Mouse (Mus musculus) liver, postnatal 0 days (tissue): Measurements from ENCODE around the gene Dock4. TPM values are rescaled to one million over a fixed set of nuclear protein-coding genes. Genes with fewer than 3 reads are reported as not detected.

Experiments
- ATAC-seq: fragments of 200-750 bp; cut with Nextera tagmentation; 2 replicates; pipeline ENCODE4 v1.8.0; 2017; ENCODE audit warnings: mild to moderate bottlenecking, moderate library complexity
- DNase-seq: peaks from one replicate; pipeline ENCODE4 v3.0.0-alpha.2; 2016
- H3K27ac ChIP-seq: fragments of 300-500 bp; sonication (generic); 2 replicates; pipeline ENCODE4 v1.5.1; 2014; ENCODE audit warnings: antibody characterized with exemption, moderate library complexity, mild to moderate bottlenecking, low read depth
- H3K27me3 ChIP-seq: fragments of 300-500 bp; sonication (generic); 2 replicates; pipeline ENCODE4 v1.6.1; 2014; ENCODE audit warnings: low read length, control low read depth, mixed read lengths; ENCODE audit not compliant: insufficient read depth
- H3K36me3 ChIP-seq: fragments of 300-500 bp; sonication (generic); replicated peaks from 2 replicates; pipeline ENCODE4 v1.6.1; 2014; ENCODE audit warnings: mild to moderate bottlenecking, control low read depth, low read length, moderate library complexity, mixed read lengths; ENCODE audit not compliant: insufficient read depth
- H3K4me1 ChIP-seq: fragments of 300-500 bp; sonication (generic); 2 replicates; pipeline ENCODE4 v1.6.1; 2014; ENCODE audit warnings: antibody characterized with exemption, mild to moderate bottlenecking, control low read depth; ENCODE audit not compliant: insufficient read depth
- H3K4me2 ChIP-seq: fragments of 300-500 bp; sonication (generic); 2 replicates; pipeline ENCODE4 v1.6.1; 2014; ENCODE audit warnings: low read depth, mild to moderate bottlenecking, low read length, moderate library complexity, mixed read lengths
- H3K4me3 ChIP-seq: fragments of 300-500 bp; sonication (generic); 2 replicates; pipeline ENCODE4 v1.5.1; 2014; ENCODE audit warnings: low read depth, low read length
- H3K9ac ChIP-seq: fragments of 300-500 bp; sonication (generic); replicated peaks from 2 replicates; pipeline ENCODE4 v1.6.1; 2014; ENCODE audit warnings: mild to moderate bottlenecking, moderate library complexity
- H3K9me3 ChIP-seq: fragments of 300-500 bp; sonication (generic); 2 replicates; pipeline ENCODE4 v1.6.1; 2016; ENCODE audit warnings: mild to moderate bottlenecking, control low read depth, low read length, mixed read lengths
- CTCF ChIP-seq: sonication (generic); IDR thresholded peaks from 2 replicates; pipeline ENCODE4 v1.5.1; 2016; ENCODE audit warnings: antibody characterized with exemption, low read depth
- EP300 ChIP-seq: IDR thresholded peaks from 2 replicates; pipeline ENCODE4 v1.6.1; 2016; ENCODE audit warnings: antibody characterized with exemption, low read depth, mild to moderate bottlenecking
- WGBS: fragments of 180-500 bp; shearing (Covaris S2); extraction: QIAGEN DNeasy Blood & Tissue Kit; methylation state at CpG from one replicate; pipeline ENCODE4 v1.1.7; 2014; ENCODE audit not compliant: insufficient replicate concordance; 5-methylcytosine and 5-hydroxymethylcytosine counted together
- polyA plus RNA-seq: library from polyadenylated mRNA; unstranded; fragments of >200 nt; fragmentation: Nextera tagmentation; extraction: Ambion mirVana; gene quantifications from 2 replicates; pipeline ENCODE4 v1.2.1, GENCODE M21; 2015

The Dock4 gene
- polyA plus RNA-seq, 1 experiment from 2014 or later = 1.3 TPM

GRCm38 (mm10) chr12:40596441-40596840 is 150.7 kb downstream of the Dock4 start:
- no peaks in the 10 kb centered on the region for H3K27me3 ChIP-seq

GRCm38 (mm10) chr12:40599952-40600351 is 154.2 kb downstream of the Dock4 start:
- WGBS = 79% methylated on average over 2 of the region's 2 CpGs
- DNase-seq (no peak), ATAC-seq (no peak)
- Histone ChIP-seq H3K4me3 (no peak overlapping the region), H3K9ac (no peak overlapping the region), H3K27ac (no peak overlapping the region), H3K4me2 (no peak overlapping the region), H3K36me3 (no peaks in the 10 kb centered on the region), H3K4me1 (peaks cover 5% of the 10 kb centered on the region), H3K9me3 (no peaks in the 10 kb centered on the region), H3K27me3 (no peaks in the 10 kb centered on the region)
- TF ChIP-seq EP300 = no peak
- TF ChIP-seq CTCF = no peak

More at GRCm38 (mm10) chr12:40596441-40596840, 150.7 kb downstream of the Dock4 start:
- no peaks in the 10 kb centered on the region for H3K9me3 ChIP-seq
- no peaks in the 10 kb centered on the region for H3K36me3 ChIP-seq
- peaks cover 5% of the 10 kb centered on the region for H3K4me1 ChIP-seq
- no peak overlapping the region for H3K9ac ChIP-seq
- H3K4me2 ChIP-seq = no peak overlapping the region
- H3K4me3 ChIP-seq = no peak overlapping the region
- DNase-seq = no peak
- 63% methylated on average over 6 of the region's 6 CpGs for WGBS
- TF ChIP-seq EP300 (no peak), CTCF (no peak)
- ATAC-seq = peak; percentile 77
- H3K27ac ChIP-seq = no peak overlapping the region

GRCm38 (mm10) chr12:40605565-40605964 is 159.8 kb downstream of the Dock4 start:
- Histone ChIP-seq H3K9ac (no peak overlapping the region), H3K9me3 (no peaks in the 10 kb centered on the region), H3K4me1 (no peaks in the 10 kb centered on the region), H3K4me2 (no peak overlapping the region), H3K27ac (no peak overlapping the region), H3K4me3 (no peak overlapping the region), H3K27me3 (no peaks in the 10 kb centered on the region), H3K36me3 (no peaks in the 10 kb centered on the region)
- ATAC-seq (no peak), DNase-seq (no peak)
- no peak for TF ChIP-seq CTCF
- WGBS = 73% methylated on average over 4 of the region's 4 CpGs

- no peaks in the 10 kb centered on the region for H3K4me1 ChIP-seq
- no peaks in the 10 kb centered on the region for H3K36me3 ChIP-seq
- DNase-seq (no peak), ATAC-seq (no peak)
- H3K9ac ChIP-seq = no peak overlapping the region
- no peak overlapping the region for H3K4me3 ChIP-seq
- no peak for TF ChIP-seq EP300
- TF ChIP-seq CTCF = no peak
- H3K9me3 ChIP-seq = no peaks in the 10 kb centered on the region
- no peak overlapping the region for H3K27ac ChIP-seq
- no peak overlapping the region for H3K4me2 ChIP-seq
- no peaks in the 10 kb centered on the region for H3K27me3 ChIP-seq
These were observed 177.2 kb downstream of the Dock4 start for GRCm38 (mm10) chr12:40622926-40623325.

GRCm38 (mm10) chr12:40626521-40626920 is 180.8 kb downstream of the Dock4 start:
- no peak overlapping the region for H3K4me3 ChIP-seq
- H3K4me2 ChIP-seq = no peak overlapping the region
- no peaks in the 10 kb centered on the region for H3K27me3 ChIP-seq
- TF ChIP-seq EP300 = no peak
- no peak for TF ChIP-seq CTCF
- no peaks in the 10 kb centered on the region for H3K4me1 ChIP-seq
- no peak overlapping the region for H3K27ac ChIP-seq
- no peak overlapping the region for H3K9ac ChIP-seq
- peak; percentile 53 for ATAC-seq
- H3K36me3 ChIP-seq = no peaks in the 10 kb centered on the region
- 27% methylated on average over 1 of the region's 1 CpGs for WGBS
- DNase-seq = peak; percentile 18
- H3K9me3 ChIP-seq = no peaks in the 10 kb centered on the region

- no peak for TF ChIP-seq CTCF
- TF ChIP-seq EP300 = no peak
- Histone ChIP-seq H3K4me2 (no peak overlapping the region), H3K27me3 (no peaks in the 10 kb centered on the region), H3K36me3 (no peaks in the 10 kb centered on the region), H3K27ac (no peak overlapping the region), H3K4me1 (no peaks in the 10 kb centered on the region), H3K9ac (no peak overlapping the region), H3K4me3 (no peak overlapping the region), H3K9me3 (no peaks in the 10 kb centered on the region)
- no peak for ATAC-seq
- no peak for DNase-seq
- 73% methylated on average over 2 of the region's 2 CpGs for WGBS
These were observed 187.5 kb downstream of the Dock4 start for GRCm38 (mm10) chr12:40633242-40633641.

GRCm38 (mm10) chr12:40634169-40634568 is 188.4 kb downstream of the Dock4 start:
- no peak overlapping the region for H3K4me2 ChIP-seq
- H3K9me3 ChIP-seq = no peaks in the 10 kb centered on the region
- no peak overlapping the region for H3K9ac ChIP-seq
- H3K4me3 ChIP-seq = no peak overlapping the region
- no peaks in the 10 kb centered on the region for H3K4me1 ChIP-seq
- DNase-seq = no peak
- no peaks in the 10 kb centered on the region for H3K36me3 ChIP-seq
- no peak for ATAC-seq
- H3K27ac ChIP-seq = no peak overlapping the region
- TF ChIP-seq EP300 = no peak
- no peak for TF ChIP-seq CTCF
- no peaks in the 10 kb centered on the region for H3K27me3 ChIP-seq
- 82% methylated on average over 7 of the region's 7 CpGs for WGBS
